22 mouse cellular contexts compared by ENCODE assay signal in genomic region chr16:88251049-88251448, GRCm38 (mm10). TPM values are rescaled to one million over a fixed set of nuclear protein-coding genes. Genes with fewer than 3 reads are reported as not detected.
DNase-seq lines count a peak whose midpoint lies in the region; ATAC-seq lines count a peak whose summit lies in the region.
"Had no signal": no experiment of that assay in that cellular context is flagged by ENCODE, and none has a peak within 500 bp of the region (broad histone marks: within the 10 kb centered on the region; RNA-seq: fewer than 3 reads in every experiment).

No protein-coding gene starts in this region.

- H3K9ac ChIP-seq in embryonic facial prominence, embryonic 13.5 days = no peak overlapping the region
- no peak overlapping the region for H3K9ac ChIP-seq in midbrain, embryonic 14.5 days (replicated peaks; ENCODE audit: low read length)
- no peak overlapping the region for H3K9ac ChIP-seq in intestine, embryonic 16.5 days (ENCODE audit: low read depth, low read length)
- H3K9ac ChIP-seq: embryonic facial prominence, embryonic 15.5 days; forebrain, postnatal 0 days; hindbrain, embryonic 12.5 days; hindbrain, embryonic 15.5 days had no signal

- H3K4me3 ChIP-seq in embryonic facial prominence, embryonic 13.5 days = no peak overlapping the region
- no peak overlapping the region for H3K4me3 ChIP-seq in embryonic facial prominence, embryonic 10.5 days
- no peak overlapping the region for H3K4me3 ChIP-seq in midbrain, embryonic 14.5 days (replicated peaks; ENCODE audit: low read depth, low read length)
- H3K4me3 ChIP-seq in intestine, embryonic 16.5 days (ENCODE audit: low read length) = no peak overlapping the region
- H3K4me3 ChIP-seq: embryonic facial prominence, embryonic 15.5 days; gastrocnemius, adult 2 months; hindbrain, embryonic 12.5 days; hindbrain, embryonic 15.5 days had no signal

- no peak for ATAC-seq in embryonic facial prominence, embryonic 13.5 days (ENCODE audit: insufficient number of reproducible peaks, insufficient read depth, low FRiP score, low TSS enrichment, low read depth)
- no peak for ATAC-seq in midbrain, embryonic 14.5 days (ENCODE audit: low FRiP score, low TSS enrichment)
- ATAC-seq in intestine, embryonic 16.5 days = no peak
- ATAC-seq: activated CD4-positive, CD25-positive, alpha-beta regulatory T cell, adult 4 months; forebrain, embryonic 14.5 days; forebrain, postnatal 0 days had no signal

- H3K36me3 ChIP-seq in embryonic facial prominence, embryonic 13.5 days = no peaks in the 10 kb centered on the region
- no peaks in the 10 kb centered on the region for H3K36me3 ChIP-seq in embryonic facial prominence, embryonic 10.5 days (replicated peaks)
- no peaks in the 10 kb centered on the region for H3K36me3 ChIP-seq in midbrain, embryonic 14.5 days (ENCODE audit: control insufficient read depth, insufficient read depth, low read length)
- no peaks in the 10 kb centered on the region for H3K36me3 ChIP-seq in intestine, embryonic 16.5 days (ENCODE audit: control insufficient read depth, insufficient read depth, low read length)
- H3K36me3 ChIP-seq: embryonic facial prominence, embryonic 15.5 days; hindbrain, embryonic 12.5 days; hindbrain, embryonic 15.5 days had no signal

- H3K27me3 ChIP-seq in embryonic facial prominence, embryonic 13.5 days = no peaks in the 10 kb centered on the region
- no peaks in the 10 kb centered on the region for H3K27me3 ChIP-seq in embryonic facial prominence, embryonic 10.5 days (replicated peaks; ENCODE audit: low read depth, poor library complexity, severe bottlenecking)
- no peaks in the 10 kb centered on the region for H3K27me3 ChIP-seq in midbrain, embryonic 14.5 days (ENCODE audit: control insufficient read depth, insufficient read depth, low read length)
- no peaks in the 10 kb centered on the region for H3K27me3 ChIP-seq in intestine, embryonic 16.5 days (replicated peaks; ENCODE audit: control insufficient read depth, insufficient read depth, low read length)
- H3K27me3 ChIP-seq: embryonic facial prominence, embryonic 15.5 days; hindbrain, embryonic 12.5 days; hindbrain, embryonic 15.5 days had no signal

- WGBS in embryonic facial prominence, embryonic 13.5 days = 58% methylated on average over 5 of the region's 5 CpGs
- WGBS in embryonic facial prominence, embryonic 10.5 days = 76% methylated on average over 5 of the region's 5 CpGs
- WGBS in midbrain, embryonic 14.5 days = 49% methylated on average over 5 of the region's 5 CpGs
- 77% methylated on average over 5 of the region's 5 CpGs for WGBS in intestine, embryonic 16.5 days

- DNase-seq in embryonic facial prominence, embryonic 10.5 days (ENCODE audit: low spot score) = no peak
- DNase-seq in retina, postnatal 1 day = peak; percentile 37
- no peak for DNase-seq in retina, embryonic 14.5 days (ENCODE audit: low spot score)
- DNase-seq in midbrain, embryonic 14.5 days = peak; percentile 49
- peak; percentile 17 for DNase-seq in retina, postnatal 7 days (ENCODE audit: low read depth, low spot score)
- DNase-seq in cerebellum, adult 18-20 months = no peak
- DNase-seq: adrenal gland, adult 8-10 months; adrenal gland, postnatal 25 days; cerebellum, adult 2 months; cerebellum, adult 9-11 months; cerebellum, postnatal 25 days; forebrain, postnatal 0 days; gastrocnemius, adult 2 months; gastrocnemius, postnatal 14 days had no signal

- no peaks in the 10 kb centered on the region for H3K9me3 ChIP-seq in embryonic facial prominence, embryonic 13.5 days
- H3K9me3 ChIP-seq in embryonic facial prominence, embryonic 10.5 days = no peaks in the 10 kb centered on the region
- H3K9me3 ChIP-seq in midbrain, embryonic 14.5 days (ENCODE audit: control insufficient read depth, low read length) = no peaks in the 10 kb centered on the region
- no peaks in the 10 kb centered on the region for H3K9me3 ChIP-seq in intestine, embryonic 16.5 days (ENCODE audit: control insufficient read depth, low read length)
- H3K9me3 ChIP-seq: embryonic facial prominence, embryonic 15.5 days; hindbrain, embryonic 12.5 days; hindbrain, embryonic 15.5 days had no signal

- peaks cover 6% of the 10 kb centered on the region; the same call in 1 of the 2 replicates for H3K4me1 ChIP-seq in embryonic facial prominence, embryonic 13.5 days
- H3K4me1 ChIP-seq in embryonic facial prominence, embryonic 10.5 days = no peaks in the 10 kb centered on the region
- no peaks in the 10 kb centered on the region for H3K4me1 ChIP-seq in midbrain, embryonic 14.5 days (ENCODE audit: control insufficient read depth, insufficient read depth, low read length)
- H3K4me1 ChIP-seq in intestine, embryonic 16.5 days (ENCODE audit: control insufficient read depth, insufficient read depth, low read length) = no peaks in the 10 kb centered on the region
- H3K4me1 ChIP-seq: hindbrain, embryonic 15.5 days had no signal

- H3K27ac ChIP-seq in embryonic facial prominence, embryonic 13.5 days = peak overlapping the region; percentile 44; the same call in 1 of the 2 replicates
- H3K27ac ChIP-seq in embryonic facial prominence, embryonic 10.5 days (replicated peaks) = no peak overlapping the region
- no peak overlapping the region for H3K27ac ChIP-seq in midbrain, embryonic 14.5 days (replicated peaks; ENCODE audit: low read depth, low read length)
- no peak overlapping the region for H3K27ac ChIP-seq in intestine, embryonic 16.5 days (ENCODE audit: low read length)
- H3K27ac ChIP-seq: embryonic facial prominence, embryonic 15.5 days; gastrocnemius, adult 2 months; hindbrain, embryonic 12.5 days; hindbrain, embryonic 15.5 days had no signal

- H3K4me2 ChIP-seq in embryonic facial prominence, embryonic 13.5 days = no peak overlapping the region
- no peak overlapping the region for H3K4me2 ChIP-seq in midbrain, embryonic 14.5 days (ENCODE audit: low read length)
- no peak overlapping the region for H3K4me2 ChIP-seq in intestine, embryonic 16.5 days (ENCODE audit: low read depth, low read length)
- H3K4me2 ChIP-seq: embryonic facial prominence, embryonic 15.5 days; heart, embryonic 11.5 days; hindbrain, embryonic 12.5 days; hindbrain, embryonic 15.5 days had no signal

RNA-seq across cellular contexts. Expression of gene Grik1, which starts 39.0 kb away (rescaled TPM):
- polyA plus RNA-seq in embryonic facial prominence, embryonic 13.5 days (2015; fragmentation: Nextera tagmentation; extraction: Ambion mirVana) = 3.2 and 4.6 TPM in 2 replicates
- 1.0 and 1.5 TPM in 2 replicates for polyA plus RNA-seq in embryonic facial prominence, embryonic 10.5 days (2016; fragmentation: Nextera tagmentation; extraction: Ambion mirVana)
- polyA plus RNA-seq in midbrain, embryonic 14.5 days (2014; fragmentation: Nextera tagmentation; extraction: Ambion mirVana) = 26.1 and 26.7 TPM in 2 replicates
- 1.0 and 1.1 TPM in 2 replicates for polyA plus RNA-seq in intestine, embryonic 16.5 days (2015; fragmentation: Nextera tagmentation; extraction: Ambion mirVana)
- polyA plus RNA-seq: activated CD4-positive, CD25-positive, alpha-beta regulatory T cell, adult 4 months had no signal

Comparison
In these comparisons a context has a peak if more than half of its experiments do, and no peak if none do; other contexts are left out.
1. DNase-seq: peak in retina, postnatal 1 day (single experiment), midbrain, embryonic 14.5 days (single experiment) and retina, postnatal 7 days (single experiment); none in embryonic facial prominence, embryonic 10.5 days (single experiment), retina, embryonic 14.5 days (single experiment) and cerebellum, adult 18-20 months (0 of 2).